7 mouse cellular contexts compared by ENCODE assay signal in genomic region chr6:5383336-5384177, GRCm38 (mm10). TPM values are rescaled to one million over a fixed set of nuclear protein-coding genes. Genes with fewer than 3 reads are reported as not detected.
A peak's percentile ranks its signal among the peaks of the same experiment; 100 is the strongest.
DNase-seq lines count a peak whose midpoint lies in the region; ATAC-seq and TF ChIP-seq lines count a peak whose summit lies in the region.

Asb4 (plus strand) TSS chr6:5383386.

- intact Hi-C loops in left cerebral cortex, postnatal 4 days (cut with DNase I) = loop anchor here (5.0 to 10.0 kb wide), 5 partner anchors 269 to 1871 kb away; partner anchors contain the start of genes Peg10, Ppp1r9a and Sgce
- intact Hi-C loops in left cerebral cortex, postnatal 36 days (cut with DNase I) = loop anchor here (1.0 to 10.0 kb wide), 6 partner anchors 86 to 1873 kb away; partner anchors contain the start of genes Peg10, Pon2 and Sgce

- no peaks in the 10 kb centered on the region for H3K9me3 ChIP-seq in forebrain, embryonic 10.5 days
- H3K9me3 ChIP-seq in intestine, embryonic 16.5 days (ENCODE audit: control insufficient read depth, low read length) = no peaks in the 10 kb centered on the region
- H3K9me3 ChIP-seq in midbrain, postnatal 0 days (ENCODE audit: low read length) = no peaks in the 10 kb centered on the region

- peak; percentile 47 for DNase-seq in left cerebral cortex, postnatal 4 days
- no peak for DNase-seq in left cerebral cortex, postnatal 36 days (ENCODE audit: low spot score in 2 of 2)
- peak; percentile 78 for DNase-seq in forebrain, embryonic 10.5 days (ENCODE audit: extremely low spot score, low spot score)
- peak; percentile 71 for DNase-seq in midbrain, postnatal 0 days (ENCODE audit: low spot score)
- no peak for DNase-seq in spleen, postnatal 36 days (ENCODE audit: low spot score in 2 of 2)

- peak within 1 kb of the TSS; percentile 93 for H3K27ac ChIP-seq in forebrain, embryonic 10.5 days
- H3K27ac ChIP-seq in intestine, embryonic 16.5 days (ENCODE audit: low read length) = peak within 1 kb of the TSS; percentile 46
- peak within 1 kb of the TSS; percentile 39; the same call in 1 of the 2 replicates for H3K27ac ChIP-seq in midbrain, postnatal 0 days (ENCODE audit: low read depth, low read length)

- H3K4me3 ChIP-seq in forebrain, embryonic 10.5 days = peak within 1 kb of the TSS; percentile 44
- H3K4me3 ChIP-seq in intestine, embryonic 16.5 days (ENCODE audit: low read length) = peak within 1 kb of the TSS; percentile 42
- peak within 1 kb of the TSS; percentile 27 for H3K4me3 ChIP-seq in midbrain, postnatal 0 days (ENCODE audit: low read depth, low read length)

- H3K4me2 ChIP-seq in intestine, embryonic 16.5 days (ENCODE audit: low read depth, low read length) = peak within 1 kb of the TSS; percentile 57
- H3K4me2 ChIP-seq in midbrain, postnatal 0 days (ENCODE audit: low read depth, low read length, poor library complexity, severe bottlenecking) = peak within 1 kb of the TSS; percentile 55

- TF ChIP-seq CTCF in midbrain, postnatal 0 days (IDR thresholded peaks at IDR 0.05) = no peak

- H3K4me1 ChIP-seq in forebrain, embryonic 10.5 days = peaks cover 74% of the 10 kb centered on the region
- H3K4me1 ChIP-seq in intestine, embryonic 16.5 days (ENCODE audit: control insufficient read depth, insufficient read depth, low read length) = peaks cover 25% of the 10 kb centered on the region
- H3K4me1 ChIP-seq in midbrain, postnatal 0 days (ENCODE audit: insufficient read depth, low read length) = peaks cover 9% of the 10 kb centered on the region; the same call in 1 of the 2 replicates

- H3K9ac ChIP-seq in intestine, embryonic 16.5 days (ENCODE audit: low read depth, low read length) = peak within 1 kb of the TSS; percentile 62
- H3K9ac ChIP-seq in midbrain, postnatal 0 days (replicated peaks; ENCODE audit: low read length, poor library complexity, severe bottlenecking) = peak within 1 kb of the TSS; percentile 52

- ATAC-seq in intestine, embryonic 16.5 days = no peak
- peak; percentile 59; the same call in 1 of the 2 replicates for ATAC-seq in midbrain, postnatal 0 days (ENCODE audit: low FRiP score)
- no peak for ATAC-seq in cerebellum, adult (ENCODE audit: insufficient number of reproducible peaks, low FRiP score, low TSS enrichment)

- no peaks in the 10 kb centered on the region for H3K36me3 ChIP-seq in forebrain, embryonic 10.5 days (replicated peaks)
- no peaks in the 10 kb centered on the region for H3K36me3 ChIP-seq in intestine, embryonic 16.5 days (ENCODE audit: control insufficient read depth, insufficient read depth, low read length)
- no peaks in the 10 kb centered on the region for H3K36me3 ChIP-seq in midbrain, postnatal 0 days (ENCODE audit: insufficient read depth, low read length)

- H3K27me3 ChIP-seq in forebrain, embryonic 10.5 days (ENCODE audit: poor library complexity, severe bottlenecking) = peaks cover 3% of the 10 kb centered on the region; the same call in 1 of the 2 replicates
- no peaks in the 10 kb centered on the region for H3K27me3 ChIP-seq in intestine, embryonic 16.5 days (replicated peaks; ENCODE audit: control insufficient read depth, insufficient read depth, low read length)
- H3K27me3 ChIP-seq in midbrain, postnatal 0 days (ENCODE audit: insufficient read depth, low read length) = no peaks in the 10 kb centered on the region

- WGBS in forebrain, embryonic 10.5 days = 5% methylated on average over 19 of the region's 19 CpGs
- 9% methylated on average over 19 of the region's 19 CpGs for WGBS in intestine, embryonic 16.5 days
- 4% methylated on average over 19 of the region's 19 CpGs for WGBS in midbrain, postnatal 0 days

RNA-seq across cellular contexts. Expression of gene Asb4, which starts in this region (rescaled TPM):
- total RNA-seq in left cerebral cortex, postnatal 4 days (2021) = 1 to 10 TPM; 1.9 to 2.6 TPM
- total RNA-seq in left cerebral cortex, postnatal 36 days (2021) = under 1 TPM; 0.25 to 0.59 TPM
- 23.0 and 25.3 TPM in 2 replicates for polyA plus RNA-seq in forebrain, embryonic 10.5 days (2016; fragmentation: Nextera tagmentation; extraction: Ambion mirVana)
- polyA plus RNA-seq in intestine, embryonic 16.5 days (2015; fragmentation: Nextera tagmentation; extraction: Ambion mirVana) = 11.5 and 14.0 TPM in 2 replicates
- total RNA-seq in midbrain, postnatal 0 days (2014; rRNA removed) = 9.0 and 9.7 TPM in 2 replicates
- polyA plus RNA-seq in midbrain, postnatal 0 days (2015; fragmentation: Nextera tagmentation; extraction: Ambion mirVana) = 15.4 and 23.0 TPM in 2 replicates

Comparison
In these comparisons a context has a peak if more than half of its experiments do, and no peak if none do; other contexts are left out.
1. DNase-seq: peak in left cerebral cortex, postnatal 4 days (single experiment), forebrain, embryonic 10.5 days (single experiment) and midbrain, postnatal 0 days (single experiment); none in left cerebral cortex, postnatal 36 days (0 of 2) and spleen, postnatal 36 days (0 of 2).
2. H3K27ac ChIP-seq: peak in every context shown above with its lines; median percentile 93 in forebrain, embryonic 10.5 days; 46 in intestine, embryonic 16.5 days; 39 in midbrain, postnatal 0 days.
3. Peak in every context shown above with its lines, with median percentiles within 50 percentile points of each other: H3K4me3 ChIP-seq.